Mouse (Mus musculus): ENCODE data around the gene Usp34. TPM values are rescaled to one million over a fixed set of nuclear protein-coding genes. Genes with fewer than 3 reads are reported as not detected.
"Not testable (repeated sequence)": the region's sequence is repeated elsewhere in the genome, so short reads cannot be mapped to it uniquely, and the experiment has no call there.

The Usp34 gene
- total RNA-seq, 2 experiments from 2014 or later: 39.3 to 48.5 TPM

DNA sequence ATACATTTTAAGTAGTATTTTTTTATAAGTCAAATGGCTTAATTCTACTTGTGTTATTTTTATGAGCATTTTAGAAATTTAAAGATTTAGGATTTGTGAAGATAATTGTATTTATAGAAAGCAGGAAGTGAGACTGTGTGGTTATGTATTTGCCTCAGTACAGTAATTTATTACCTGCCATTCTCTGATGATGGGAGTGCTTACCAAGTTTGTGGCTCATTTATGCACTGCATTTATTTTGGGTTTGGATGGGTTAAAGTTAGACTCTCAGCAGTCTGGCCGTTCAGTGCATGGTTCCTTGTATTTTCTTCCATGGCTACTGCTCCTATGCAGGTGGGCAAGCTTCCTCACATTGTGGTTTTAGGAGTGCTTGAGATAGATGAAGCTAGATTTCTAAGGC lies 28.5 kb downstream of the Usp34 start:
- no peak for ATAC-seq (ENCODE audit: poor library complexity, severe bottlenecking)

GRCm38 (mm10) chr11:23357226-23357625 lies 50.5 kb downstream of the Usp34 start:
- not testable (repeated sequence) for ATAC-seq (ENCODE audit: poor library complexity, severe bottlenecking)

GRCm38 (mm10) chr11:23359687-23360235 lies 53.1 kb downstream of the Usp34 start:
- ATAC-seq (ENCODE audit: poor library complexity, severe bottlenecking): not testable (repeated sequence)

DNA sequence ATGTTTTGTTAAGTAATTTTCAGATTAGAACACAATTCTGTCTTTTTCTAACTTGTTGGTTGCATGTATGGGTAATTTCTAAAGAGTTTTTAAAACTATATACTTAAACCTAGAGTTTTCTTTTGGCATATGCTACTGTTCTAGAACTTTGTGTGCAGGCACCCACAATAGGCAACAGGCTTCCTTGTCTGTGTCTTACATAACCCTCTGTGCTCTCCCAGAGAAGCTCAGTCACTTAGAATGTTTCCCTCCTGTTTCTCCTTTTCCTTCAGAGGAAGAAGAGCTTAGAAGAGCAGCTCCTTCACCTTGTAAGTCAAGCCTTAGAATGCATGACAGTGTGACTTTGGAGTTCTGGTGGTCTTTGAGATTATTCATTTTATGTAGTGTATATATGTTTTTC lies 55.6 kb downstream of the Usp34 start:
- ATAC-seq (ENCODE audit: poor library complexity, severe bottlenecking): no peak

- no peak for ATAC-seq (ENCODE audit: poor library complexity, severe bottlenecking)
Observed at GRCm38 (mm10) chr11:23364348-23364747, 57.7 kb downstream of the Usp34 start.

- ATAC-seq (ENCODE audit: poor library complexity, severe bottlenecking): no peak
Observed at GRCm38 (mm10) chr11:23372032-23372431, 65.3 kb downstream of the Usp34 start.

DNA sequence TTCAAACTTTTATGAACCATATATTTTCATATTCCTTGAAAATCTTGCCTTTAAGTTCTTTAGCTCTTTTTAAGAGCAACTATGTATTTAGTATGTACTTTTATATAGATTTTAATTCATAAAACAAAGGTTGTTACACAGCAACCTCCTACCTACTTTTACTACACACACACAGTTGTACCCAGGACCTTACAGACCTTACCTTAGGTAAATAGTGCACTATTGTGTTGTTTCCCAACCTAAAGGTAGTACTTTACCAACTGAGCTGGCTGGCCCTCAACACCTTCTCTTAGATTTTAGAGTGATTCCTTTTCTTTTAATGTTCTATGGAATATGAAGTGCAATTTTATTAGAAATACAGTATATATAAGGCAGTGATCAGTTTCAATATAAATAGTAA lies 65.8 kb downstream of the Usp34 start:
- ATAC-seq (ENCODE audit: poor library complexity, severe bottlenecking): no peak

DNA sequence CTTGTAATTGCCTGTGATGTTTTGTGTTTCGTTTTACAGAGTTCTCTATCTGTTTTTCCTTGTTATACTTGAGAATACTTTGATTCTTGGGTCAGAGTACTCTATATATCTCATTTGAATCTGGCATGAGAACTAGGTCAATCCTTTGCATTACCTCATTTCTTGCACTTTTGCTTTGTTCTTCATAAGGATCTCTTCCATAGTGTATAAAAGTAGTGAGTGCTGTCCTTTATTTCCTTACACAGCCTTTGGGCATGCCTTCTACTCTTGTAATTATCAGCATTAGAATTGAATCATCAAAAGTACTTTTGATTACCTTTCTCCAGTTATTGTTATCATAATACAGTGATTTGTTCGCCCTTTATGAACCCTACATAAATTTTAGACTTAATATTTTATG lies 73.4 kb downstream of the Usp34 start:
- ATAC-seq (ENCODE audit: poor library complexity, severe bottlenecking): no peak

DNA sequence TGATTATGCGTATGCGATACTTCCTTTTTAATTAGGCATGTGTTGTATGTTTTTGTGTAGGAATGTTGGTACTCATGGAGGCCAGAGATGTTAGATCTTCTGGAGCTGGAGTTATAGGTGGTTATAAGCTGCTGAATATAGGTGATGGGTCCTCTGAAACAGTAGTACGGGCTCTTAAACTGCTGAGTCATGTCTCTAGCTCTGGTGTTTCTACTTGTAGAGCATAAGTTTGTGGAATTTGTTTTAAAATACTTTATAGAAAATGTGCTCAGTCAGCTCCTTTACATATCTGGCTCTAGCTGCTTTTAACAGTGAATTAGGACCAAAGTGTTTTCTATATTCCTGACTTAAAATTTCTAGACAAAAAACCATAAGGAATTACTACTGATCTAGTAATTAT lies 73.9 kb downstream of the Usp34 start:
- ATAC-seq (ENCODE audit: poor library complexity, severe bottlenecking): no peak

- no peak for ATAC-seq (ENCODE audit: poor library complexity, severe bottlenecking)
Observed at GRCm38 (mm10) chr11:23382787-23383186, 76.1 kb downstream of the Usp34 start.

- ATAC-seq (ENCODE audit: poor library complexity, severe bottlenecking): no peak
Observed at GRCm38 (mm10) chr11:23389649-23390048, 83.0 kb downstream of the Usp34 start.

DNA sequence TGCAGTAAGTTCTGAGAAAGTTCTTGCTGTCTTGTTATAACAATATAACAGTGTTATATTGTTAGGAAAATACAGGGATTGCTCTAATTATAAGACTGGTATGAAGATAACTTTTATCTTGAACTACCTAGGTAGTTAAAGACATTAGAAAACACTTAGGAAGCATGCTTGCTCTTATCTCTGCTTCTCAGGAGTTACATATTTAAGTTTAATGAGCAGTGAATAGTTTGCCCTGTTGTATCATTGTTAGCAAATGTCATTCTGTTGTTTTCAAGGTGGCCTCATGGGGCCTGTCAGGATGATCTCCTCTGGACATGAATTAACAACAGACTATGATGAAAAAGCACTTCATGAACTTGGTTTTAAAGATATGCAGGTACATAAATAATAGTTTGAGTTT lies 85.9 kb downstream of the Usp34 start:
- no peak for ATAC-seq (ENCODE audit: poor library complexity, severe bottlenecking)

DNA sequence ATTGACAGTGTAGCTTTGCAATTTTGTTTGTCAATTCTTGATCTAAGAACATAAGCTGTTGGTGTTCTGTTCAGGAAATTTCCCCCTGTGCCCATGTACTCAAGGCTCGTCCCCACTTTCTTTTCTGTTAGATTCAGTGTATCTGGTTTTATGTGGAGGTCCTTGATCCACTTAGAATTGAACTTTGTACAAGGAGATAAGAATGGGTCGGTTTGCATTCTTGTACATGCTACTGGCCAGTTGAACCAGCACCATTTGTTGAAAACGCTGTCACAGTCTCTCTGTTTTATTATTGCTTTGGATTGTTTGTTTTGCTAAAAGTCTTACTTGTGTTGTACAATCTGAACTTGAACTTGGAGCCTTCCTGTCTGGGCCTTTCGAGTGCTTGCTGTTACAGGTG lies 89.9 kb downstream of the Usp34 start:
- ATAC-seq (ENCODE audit: poor library complexity, severe bottlenecking): no peak

- ATAC-seq (ENCODE audit: poor library complexity, severe bottlenecking): no peak
Observed at GRCm38 (mm10) chr11:23400978-23401776, 94.5 kb downstream of the Usp34 start.

DNA sequence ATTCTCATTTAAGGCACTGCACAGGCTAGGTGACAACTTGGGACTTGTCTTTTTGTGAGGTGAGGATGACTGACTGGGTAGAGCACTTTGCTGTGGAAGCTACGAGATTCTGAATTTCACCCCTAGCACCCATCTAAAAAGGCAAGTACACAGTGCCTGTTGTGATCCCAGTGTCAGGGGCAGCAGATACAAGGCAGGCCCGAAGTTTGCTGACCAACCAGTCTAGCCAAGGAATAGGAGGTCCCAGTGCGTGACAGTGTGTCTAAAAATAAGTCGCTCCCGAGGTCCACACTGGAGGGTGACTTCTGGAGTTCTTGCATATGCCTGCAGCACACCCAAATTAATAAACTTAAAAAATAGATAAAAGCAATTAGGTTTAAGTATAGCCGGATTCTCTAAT lies 121.6 kb downstream of the Usp34 start:
- ATAC-seq (ENCODE audit: poor library complexity, severe bottlenecking): no peak

GRCm38 (mm10) chr11:23430013-23430412 lies 123.3 kb downstream of the Usp34 start:
- no peak for ATAC-seq (ENCODE audit: poor library complexity, severe bottlenecking)

- no peak for ATAC-seq (ENCODE audit: poor library complexity, severe bottlenecking)
Observed at GRCm38 (mm10) chr11:23436076-23436475, 129.4 kb downstream of the Usp34 start.

DNA sequence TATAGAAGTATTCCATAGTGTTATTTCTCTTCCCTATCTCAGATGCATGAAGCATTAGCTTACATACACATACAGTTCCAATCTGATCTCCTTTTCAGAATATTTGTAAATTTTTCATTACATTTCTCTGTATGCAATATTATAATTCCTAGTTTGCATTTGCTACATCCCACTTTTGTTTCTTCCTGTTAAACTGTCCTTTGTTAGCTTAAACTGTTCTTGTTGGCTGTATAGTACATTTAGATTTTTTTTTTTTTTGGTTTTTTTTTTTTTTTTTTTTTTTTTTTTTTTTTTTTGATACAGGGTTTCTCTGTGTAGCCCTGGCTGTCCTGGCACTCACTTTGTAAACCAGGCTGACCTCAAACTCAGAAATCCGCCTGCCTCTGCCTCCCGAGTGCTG lies 159.2 kb downstream of the Usp34 start:
- not testable (repeated sequence) for ATAC-seq (ENCODE audit: poor library complexity, severe bottlenecking)

- ATAC-seq (ENCODE audit: poor library complexity, severe bottlenecking): no peak
Observed at GRCm38 (mm10) chr11:23489955-23490354, 183.3 kb downstream of the Usp34 start.

- ATAC-seq (ENCODE audit: poor library complexity, severe bottlenecking): no peak
Observed at GRCm38 (mm10) chr11:23492048-23492790, 185.5 kb downstream of the Usp34 start.

DNA sequence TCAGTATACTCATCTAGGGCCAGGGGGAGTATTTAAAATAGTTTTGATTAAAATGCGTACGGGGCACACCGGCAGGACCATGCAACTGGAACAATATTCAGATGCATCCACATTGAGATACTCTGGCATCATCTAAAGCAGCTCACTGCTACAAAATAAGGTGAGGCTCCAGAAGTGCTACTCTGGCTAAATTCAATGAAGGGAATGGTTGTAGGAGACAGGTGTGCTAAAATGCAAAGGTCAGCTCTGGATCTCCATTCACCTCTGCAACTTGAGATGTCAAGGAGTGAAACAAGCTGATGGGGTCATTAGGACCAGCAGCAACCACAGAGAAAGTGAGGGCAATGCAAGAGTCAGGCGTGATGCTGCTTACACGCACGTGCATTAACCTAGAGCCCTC lies 188.5 kb downstream of the Usp34 start:
- ATAC-seq (ENCODE audit: poor library complexity, severe bottlenecking): no peak

DNA sequence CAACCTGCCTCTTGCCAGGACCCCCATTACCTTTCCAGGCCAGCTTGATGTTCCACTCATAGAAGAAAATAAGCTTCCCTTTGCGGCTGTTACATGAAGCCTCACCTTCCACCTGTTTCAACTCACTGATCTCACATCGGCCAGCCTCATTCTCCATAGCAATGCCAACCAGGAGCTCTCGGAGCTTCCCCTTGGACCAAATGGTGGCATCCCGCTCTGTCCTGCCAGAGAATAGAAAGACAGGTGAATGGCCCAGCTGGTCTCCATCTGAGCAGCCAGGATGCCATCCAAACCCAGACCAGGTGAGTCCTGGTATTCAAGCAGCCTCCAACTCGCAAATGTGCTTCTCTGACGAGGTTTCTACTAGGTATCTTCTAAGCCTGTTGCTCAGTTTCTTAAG lies 190.0 kb downstream of the Usp34 start:
- no peak for ATAC-seq (ENCODE audit: poor library complexity, severe bottlenecking)

Measured in megakaryocyte, adult 5-6 weeks (primary cell).